Mouse (Mus musculus) liver, embryonic 12.5 days (tissue): ENCODE results near the gene Gzmk. TPM values are rescaled to one million over a fixed set of nuclear protein-coding genes. Genes with fewer than 3 reads are reported as not detected.

Experiments used
- ATAC-seq: fragments of 200-750 bp; cut with Nextera tagmentation; 2 replicates; pipeline ENCODE4 v1.8.0; 2017; ENCODE audit warnings: moderate number of reproducible peaks, mild to moderate bottlenecking, moderate library complexity
- H3K27ac ChIP-seq: fragments of 300-500 bp; sonication (generic); 2 replicates; pipeline ENCODE4 v1.5.1; 2016; ENCODE audit warnings: mild to moderate bottlenecking
- H3K27me3 ChIP-seq: fragments of 300-500 bp; sonication (generic); replicated peaks from 2 replicates; pipeline ENCODE4 v1.6.1; 2016; ENCODE audit warnings: mild to moderate bottlenecking, moderate library complexity
- H3K36me3 ChIP-seq: fragments of 300-500 bp; sonication (generic); 2 replicates; pipeline ENCODE4 v1.6.1; 2016; ENCODE audit warnings: mild to moderate bottlenecking, moderate library complexity
- H3K4me1 ChIP-seq: fragments of 300-500 bp; sonication (generic); 2 replicates; pipeline ENCODE4 v1.6.1; 2016
- H3K4me2 ChIP-seq: fragments of 300-500 bp; sonication (generic); 2 replicates; pipeline ENCODE4 v1.6.1; 2016; ENCODE audit warnings: mild to moderate bottlenecking, moderate library complexity
- H3K4me3 ChIP-seq: fragments of 300-500 bp; sonication (generic); 2 replicates; pipeline ENCODE4 v1.5.1; 2016; ENCODE audit warnings: mild to moderate bottlenecking, moderate library complexity
- H3K9ac ChIP-seq: fragments of 300-500 bp; sonication (generic); 2 replicates; pipeline ENCODE4 v1.6.1; 2016; ENCODE audit warnings: mild to moderate bottlenecking, moderate library complexity
- H3K9me3 ChIP-seq: fragments of 300-500 bp; sonication (generic); replicated peaks from 2 replicates; pipeline ENCODE4 v1.6.1; 2016; ENCODE audit warnings: mild to moderate bottlenecking, moderate library complexity
- WGBS: fragments of 180-500 bp; shearing (Covaris S2); methylation state at CpG from one replicate; pipeline ENCODE4 v1.1.7; 2016; ENCODE audit not compliant: insufficient replicate concordance; 5-methylcytosine and 5-hydroxymethylcytosine counted together
- polyA plus RNA-seq: library from polyadenylated mRNA; unstranded; fragments of >200 nt; fragmentation: Nextera tagmentation; extraction: Ambion mirVana; gene quantifications from 2 replicates; pipeline ENCODE4 v1.2.1, GENCODE M21; 2016

Gzmk gene
- polyA plus RNA-seq, 1 experiment from 2014 or later: not detected

GRCm38 (mm10) chr13:113201631-113202030 lies 24.1 kb downstream of the Gzmk start:
- Histone ChIP-seq H3K36me3 (no peaks in the 10 kb centered on the region), H3K4me1 (peaks cover 4% of the 10 kb centered on the region; the same call in 1 of the 2 replicates), H3K9ac (no peak overlapping the region), H3K27me3 (no peaks in the 10 kb centered on the region), H3K9me3 (no peaks in the 10 kb centered on the region), H3K4me2 (no peak overlapping the region), H3K4me3 (no peak overlapping the region), H3K27ac (no peak overlapping the region)
- ATAC-seq: no peak
- WGBS: 66% methylated on average over 2 of the region's 2 CpGs

GRCm38 (mm10) chr13:113200726-113201125 lies 25.0 kb downstream of the Gzmk start:
- no peak overlapping the region for H3K4me2 ChIP-seq
- no peaks in the 10 kb centered on the region for H3K36me3 ChIP-seq
- no peak overlapping the region for H3K27ac ChIP-seq
- no peak overlapping the region for H3K9ac ChIP-seq
- H3K9me3 ChIP-seq: no peaks in the 10 kb centered on the region
- H3K4me3 ChIP-seq: no peak overlapping the region
- H3K27me3 ChIP-seq: no peaks in the 10 kb centered on the region
- ATAC-seq: no peak
- 58% methylated on average over 8 of the region's 8 CpGs for WGBS
- peaks cover 4% of the 10 kb centered on the region; the same call in 1 of the 2 replicates for H3K4me1 ChIP-seq

GRCm38 (mm10) chr13:113199331-113199730 lies 26.4 kb downstream of the Gzmk start:
- Histone ChIP-seq H3K4me1 (peaks cover 4% of the 10 kb centered on the region; the same call in 1 of the 2 replicates), H3K36me3 (no peaks in the 10 kb centered on the region), H3K9me3 (no peaks in the 10 kb centered on the region), H3K4me3 (no peak overlapping the region), H3K27ac (no peak overlapping the region), H3K4me2 (no peak overlapping the region), H3K9ac (no peak overlapping the region), H3K27me3 (no peaks in the 10 kb centered on the region)
- WGBS: 54% methylated on average over 3 of the region's 3 CpGs
- ATAC-seq: no peak

GRCm38 (mm10) chr13:113197872-113198502 lies 27.7 kb downstream of the Gzmk start:
- H3K9me3 ChIP-seq: no peaks in the 10 kb centered on the region
- H3K27ac ChIP-seq: no peak overlapping the region
- no peak overlapping the region for H3K4me2 ChIP-seq
- no peaks in the 10 kb centered on the region for H3K27me3 ChIP-seq
- H3K36me3 ChIP-seq: no peaks in the 10 kb centered on the region
- peaks cover 4% of the 10 kb centered on the region; the same call in 1 of the 2 replicates for H3K4me1 ChIP-seq
- no peak for ATAC-seq
- H3K9ac ChIP-seq: no peak overlapping the region
- WGBS: 61% methylated on average over 9 of the region's 9 CpGs
- H3K4me3 ChIP-seq: no peak overlapping the region

GRCm38 (mm10) chr13:113196808-113197674 lies 28.7 kb downstream of the Gzmk start:
- H3K36me3 ChIP-seq: no peaks in the 10 kb centered on the region
- H3K9me3 ChIP-seq: no peaks in the 10 kb centered on the region
- H3K9ac ChIP-seq: no peak overlapping the region
- H3K4me3 ChIP-seq: no peak overlapping the region
- no peak for ATAC-seq
- WGBS: 60% methylated on average over 13 of the region's 13 CpGs
- H3K4me2 ChIP-seq: no peak overlapping the region
- no peaks in the 10 kb centered on the region for H3K27me3 ChIP-seq
- H3K4me1 ChIP-seq: peaks cover 4% of the 10 kb centered on the region; the same call in 1 of the 2 replicates
- H3K27ac ChIP-seq: no peak overlapping the region

- H3K9ac ChIP-seq: no peak overlapping the region
- no peak overlapping the region for H3K4me3 ChIP-seq
- H3K9me3 ChIP-seq: 0 out of 2 replicates have a peak, but pooled peaks cover 7% of the 10 kb centered on the region
- no peaks in the 10 kb centered on the region for H3K4me1 ChIP-seq
- 75% methylated on average over 4 of the region's 4 CpGs for WGBS
- no peaks in the 10 kb centered on the region for H3K27me3 ChIP-seq
- H3K36me3 ChIP-seq: no peaks in the 10 kb centered on the region
- no peak overlapping the region for H3K27ac ChIP-seq
- H3K4me2 ChIP-seq: no peak overlapping the region
- no peak for ATAC-seq
Observed at GRCm38 (mm10) chr13:113183720-113184119, 42.0 kb downstream of the Gzmk start.

GRCm38 (mm10) chr13:113183310-113183709 lies 42.4 kb downstream of the Gzmk start:
- WGBS: 67% methylated on average over 8 of the region's 8 CpGs
- Histone ChIP-seq H3K4me1 (no peaks in the 10 kb centered on the region), H3K4me2 (no peak overlapping the region), H3K27me3 (no peaks in the 10 kb centered on the region), H3K36me3 (no peaks in the 10 kb centered on the region), H3K9me3 (0 out of 2 replicates have a peak, but pooled peaks cover 5% of the 10 kb centered on the region), H3K27ac (no peak overlapping the region), H3K9ac (no peak overlapping the region), H3K4me3 (no peak overlapping the region)
- ATAC-seq: no peak

- no peaks in the 10 kb centered on the region for H3K9me3 ChIP-seq
- H3K27ac ChIP-seq: no peak overlapping the region
- no peaks in the 10 kb centered on the region for H3K36me3 ChIP-seq
- no peaks in the 10 kb centered on the region for H3K27me3 ChIP-seq
- H3K4me2 ChIP-seq: no peak overlapping the region
- no peak for ATAC-seq
- WGBS: 66% methylated on average over 6 of the region's 6 CpGs
- H3K4me1 ChIP-seq: no peaks in the 10 kb centered on the region
- no peak overlapping the region for H3K9ac ChIP-seq
- no peak overlapping the region for H3K4me3 ChIP-seq
Observed at GRCm38 (mm10) chr13:113174162-113174561, 51.5 kb downstream of the Gzmk start.

GRCm38 (mm10) chr13:113170256-113170655 lies 55.5 kb downstream of the Gzmk start:
- Histone ChIP-seq H3K4me1 (no peaks in the 10 kb centered on the region), H3K9ac (no peak overlapping the region), H3K27ac (no peak overlapping the region), H3K36me3 (no peaks in the 10 kb centered on the region), H3K9me3 (no peaks in the 10 kb centered on the region), H3K27me3 (no peaks in the 10 kb centered on the region), H3K4me3 (no peak overlapping the region), H3K4me2 (no peak overlapping the region)
- no peak for ATAC-seq

- Histone ChIP-seq H3K9me3 (no peaks in the 10 kb centered on the region), H3K9ac (no peak overlapping the region), H3K27me3 (no peaks in the 10 kb centered on the region), H3K4me3 (no peak overlapping the region), H3K4me1 (no peaks in the 10 kb centered on the region), H3K36me3 (no peaks in the 10 kb centered on the region), H3K27ac (no peak overlapping the region), H3K4me2 (no peak overlapping the region)
- ATAC-seq: no peak
- 58% methylated on average over 9 of the region's 9 CpGs for WGBS
Observed at GRCm38 (mm10) chr13:113168018-113168534, 57.6 kb downstream of the Gzmk start.

- 79% methylated on average over 5 of the region's 5 CpGs for WGBS
- ATAC-seq: no peak
- H3K9me3 ChIP-seq: no peaks in the 10 kb centered on the region
- no peak overlapping the region for H3K27ac ChIP-seq
- H3K9ac ChIP-seq: no peak overlapping the region
- H3K27me3 ChIP-seq: no peaks in the 10 kb centered on the region
- no peak overlapping the region for H3K4me3 ChIP-seq
- H3K4me2 ChIP-seq: no peak overlapping the region
- no peaks in the 10 kb centered on the region for H3K36me3 ChIP-seq
- no peaks in the 10 kb centered on the region for H3K4me1 ChIP-seq
Observed at GRCm38 (mm10) chr13:113164252-113165005, 61.3 kb downstream of the Gzmk start.

- no peak overlapping the region for H3K4me3 ChIP-seq
- WGBS: 76% methylated on average over 4 of the region's 4 CpGs
- H3K36me3 ChIP-seq: no peaks in the 10 kb centered on the region
- no peaks in the 10 kb centered on the region for H3K9me3 ChIP-seq
- no peak overlapping the region for H3K27ac ChIP-seq
- no peak for ATAC-seq
- H3K4me1 ChIP-seq: no peaks in the 10 kb centered on the region
- H3K9ac ChIP-seq: no peak overlapping the region
- H3K27me3 ChIP-seq: no peaks in the 10 kb centered on the region
- H3K4me2 ChIP-seq: no peak overlapping the region
Observed at GRCm38 (mm10) chr13:113151556-113151955, 74.2 kb downstream of the Gzmk start.
